Mouse (Mus musculus) hindlimb bud, embryonic 11.5 days (tissue): ENCODE results near the gene Oxtr.
A peak's percentile ranks its signal among the peaks of the same experiment; 100 is the strongest.

ENCODE experiments used
- DNase-seq: peaks from one replicate; pipeline ENCODE4 v3.0.0-alpha.2; 2012; ENCODE audit warnings: low read depth, low spot score; ENCODE audit errors: extremely low spot score

Gene Oxtr

GRCm38 (mm10) chr6:112489910-112490559, at the start of gene Oxtr:
Gene Oxtr, minus strand, starts transcription at chr6:112489943.
- DNase-seq, result no peak

GRCm38 (mm10) chr6:112525434-112525833, 35.7 kb upstream of the Oxtr start:
- no peak for DNase-seq

GRCm38 (mm10) chr6:112524459-112524858, 34.7 kb upstream of the Oxtr start:
- no peak for DNase-seq

GRCm38 (mm10) chr6:112517991-112518390, 28.2 kb upstream of the Oxtr start:
- no peak for DNase-seq

GRCm38 (mm10) chr6:112517572-112517971, 27.8 kb upstream of the Oxtr start:
- no peak for DNase-seq

- DNase-seq, result no peak
These were observed 26.8 kb upstream of the Oxtr start for GRCm38 (mm10) chr6:112516496-112516895.

GRCm38 (mm10) chr6:112514591-112514990, 24.8 kb upstream of the Oxtr start:
- DNase-seq, result no peak

- no peak for DNase-seq
These were observed 20.6 kb upstream of the Oxtr start for GRCm38 (mm10) chr6:112510346-112510745.

GRCm38 (mm10) chr6:112509590-112510131, 19.9 kb upstream of the Oxtr start:
- no peak for DNase-seq

- no peak for DNase-seq
These were observed 17.9 kb upstream of the Oxtr start for GRCm38 (mm10) chr6:112507617-112508016.

GRCm38 (mm10) chr6:112501156-112501555, 11.4 kb upstream of the Oxtr start:
- no peak for DNase-seq

GRCm38 (mm10) chr6:112499456-112499855, 9.7 kb upstream of the Oxtr start:
- DNase-seq, result no peak

- DNase-seq, result no peak
These were observed 9.0 kb upstream of the Oxtr start for GRCm38 (mm10) chr6:112498716-112499115.

- no peak for DNase-seq
These were observed 7.7 kb upstream of the Oxtr start for GRCm38 (mm10) chr6:112497456-112497855.

GRCm38 (mm10) chr6:112496291-112497060, 6.7 kb upstream of the Oxtr start:
- no peak for DNase-seq

- no peak for DNase-seq
These were observed 5.5 kb upstream of the Oxtr start for GRCm38 (mm10) chr6:112495219-112495618.

GRCm38 (mm10) chr6:112494620-112495081, 4.9 kb upstream of the Oxtr start:
- DNase-seq, result no peak

GRCm38 (mm10) chr6:112493371-112493770, 3.6 kb upstream of the Oxtr start:
- DNase-seq, result no peak

GRCm38 (mm10) chr6:112492656-112493055, 2.9 kb upstream of the Oxtr start:
- DNase-seq, result no peak

- no peak for DNase-seq
These were observed 1.8 kb upstream of the Oxtr start for GRCm38 (mm10) chr6:112491521-112491920.

- peak; percentile 52 for DNase-seq
These were observed 991 bp upstream of the Oxtr start for GRCm38 (mm10) chr6:112490625-112491242.
